Mouse (Mus musculus) limb, embryonic 14.5 days (tissue): ENCODE measurements around the gene Spdye4a. TPM values are rescaled to one million over a fixed set of nuclear protein-coding genes. Genes with fewer than 3 reads are reported as not detected.
A peak's percentile ranks its signal among the peaks of the same experiment; 100 is the strongest.

Source experiments
- ATAC-seq: fragments of 200-750 bp; cut with Nextera tagmentation; 2 replicates; pipeline ENCODE4 v1.8.0; 2017; ENCODE audit warnings: low read depth, moderate number of reproducible peaks, moderate TSS enrichment; ENCODE audit not compliant: low FRiP score
- DNase-seq: peaks from one replicate; pipeline ENCODE4 v3.0.0-alpha.2; 2015; ENCODE audit warnings: low spot score
- H3K27ac ChIP-seq: fragments of 300-500 bp; sonication (generic); replicated peaks from 2 replicates; pipeline ENCODE4 v1.5.1; 2014; ENCODE audit warnings: low read depth, mild to moderate bottlenecking, low read length, moderate library complexity, mixed read lengths
- H3K27me3 ChIP-seq: fragments of 300-500 bp; sonication (generic); 2 replicates; pipeline ENCODE4 v1.6.1; 2014; ENCODE audit warnings: low read length, mixed read lengths; ENCODE audit not compliant: control insufficient read depth, insufficient read depth
- H3K36me3 ChIP-seq: fragments of 300-500 bp; sonication (generic); 2 replicates; pipeline ENCODE4 v1.6.1; 2014; ENCODE audit warnings: mild to moderate bottlenecking, low read length, moderate library complexity, mixed read lengths; ENCODE audit not compliant: control insufficient read depth, insufficient read depth
- H3K4me1 ChIP-seq: fragments of 300-500 bp; sonication (generic); 2 replicates; pipeline ENCODE4 v1.6.1; 2014; ENCODE audit warnings: antibody characterized with exemption, low read length, mixed read lengths; ENCODE audit not compliant: control insufficient read depth, insufficient read depth
- H3K4me2 ChIP-seq: fragments of 300-500 bp; sonication (generic); replicated peaks from 2 replicates; pipeline ENCODE4 v1.6.1; 2014; ENCODE audit warnings: low read depth, mild to moderate bottlenecking, low read length, moderate library complexity; ENCODE audit not compliant: severe bottlenecking
- H3K4me3 ChIP-seq: fragments of 300-500 bp; sonication (generic); replicated peaks from 2 replicates; pipeline ENCODE4 v1.5.1; 2014; ENCODE audit warnings: low read length
- H3K9ac ChIP-seq: fragments of 300-500 bp; sonication (generic); 2 replicates; pipeline ENCODE4 v1.6.1; 2014; ENCODE audit warnings: mild to moderate bottlenecking, low read depth, low read length, moderate library complexity; ENCODE audit not compliant: severe bottlenecking
- H3K9me3 ChIP-seq: fragments of 300-500 bp; sonication (generic); 2 replicates; pipeline ENCODE4 v1.6.1; 2016; ENCODE audit warnings: low read length; ENCODE audit not compliant: control insufficient read depth
- POLR2A ChIP-seq: fragments of 200-500 bp; IDR thresholded peaks from 2 replicates; pipeline ENCODE4 v1.8.0; 2012; ENCODE audit warnings: inconsistent platforms, mild to moderate bottlenecking, moderate library complexity, borderline replicate concordance; ENCODE audit not compliant: insufficient read depth, insufficient read length; ENCODE audit errors: extremely low read depth
- whole genome bisulfite sequencing: fragments of 180-500 bp; shearing (Covaris S2); extraction: QIAGEN DNeasy Blood & Tissue Kit; methylation state at CpG from one replicate; pipeline ENCODE4 v1.1.7; 2014; 5-methylcytosine and 5-hydroxymethylcytosine counted together
- polyA plus RNA-seq, 2 experiments: library from polyadenylated mRNA; depleted of rRNA in 1 of 2; stranded (reverse) in 1 of 2; unstranded in 1 of 2; fragments of >200 nt; fragmentation: Nextera tagmentation in 1 of 2; extraction: Ambion mirVana in 1 of 2; gene quantifications; 2 replicates each; pipeline versions ENCODE4 v1.2.1 to v1.2.3; 2012 to 2014

Spdye4a gene
- polyA plus RNA-seq, 2 experiments, result not detected

DNA sequence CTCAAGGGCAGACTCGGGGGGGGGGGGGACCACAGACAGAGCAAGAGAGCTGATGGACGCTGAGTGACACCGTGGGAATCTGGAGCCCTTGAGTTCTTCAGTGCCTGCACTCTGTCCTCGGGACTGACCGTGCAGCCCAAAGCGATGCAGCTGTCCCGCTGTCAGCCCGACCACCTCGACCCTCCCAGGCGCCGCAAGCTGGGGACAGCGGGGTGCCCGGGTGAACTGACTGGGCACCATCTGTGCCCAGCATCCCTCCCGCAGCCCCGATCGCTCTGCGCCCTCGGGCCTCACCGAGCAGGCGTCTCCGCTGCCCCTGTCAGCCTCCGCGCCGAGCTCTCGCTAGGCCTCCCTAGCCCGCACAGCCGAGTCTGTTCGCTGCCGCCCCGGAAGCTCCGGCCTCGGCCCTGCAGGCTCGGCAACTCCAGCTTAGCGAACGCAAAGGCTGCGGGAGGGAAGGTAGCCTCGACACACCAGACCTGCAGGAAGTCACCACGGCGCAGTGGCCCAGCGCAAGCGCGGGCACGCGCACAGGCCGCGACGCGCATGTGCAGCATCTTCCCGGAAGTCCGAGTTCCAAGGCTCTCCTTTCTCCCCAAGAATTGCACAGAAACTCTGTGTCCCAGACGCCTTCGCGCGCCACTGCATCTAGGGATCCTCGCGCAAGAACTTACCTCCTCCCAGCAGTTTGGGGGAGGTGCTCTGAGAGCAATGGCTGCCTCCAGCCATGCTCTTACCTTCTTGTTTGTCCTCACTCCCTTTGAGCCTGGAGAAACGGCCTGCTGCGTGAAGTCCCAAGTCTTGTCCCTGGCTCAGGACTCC lies 46.2 kb downstream of the Spdye4a start, which contains the start of the genes Rbak and Spdye4b:
Gene Rbak (minus strand): TSS at position 521 of the 822 bp plus-strand sequence.
Gene Spdye4b (plus strand): TSS at position 763 of the 822 bp plus-strand sequence.
- Histone ChIP-seq H3K4me2 (peak within 1 kb of the TSS; percentile 76), H3K4me3 (peak within 1 kb of the TSS; percentile 88), H3K36me3 (peaks cover 36% of the 10 kb centered on the region), H3K27me3 (no peaks in the 10 kb centered on the region), H3K9me3 (0 out of 2 replicates have a peak, but pooled peaks cover 3% of the 10 kb centered on the region), H3K9ac (peak within 1 kb of the TSS; percentile 94), H3K4me1 (peaks cover 8% of the 10 kb centered on the region), H3K27ac (peak within 1 kb of the TSS; percentile 81)
- DNase-seq (peak; percentile 97), ATAC-seq (peak; percentile 97)
- 0% methylated on average over 58 of the region's 58 CpGs for WGBS
- peak; percentile 50; the same call in 1 of the 2 replicates for TF ChIP-seq POLR2A

DNA sequence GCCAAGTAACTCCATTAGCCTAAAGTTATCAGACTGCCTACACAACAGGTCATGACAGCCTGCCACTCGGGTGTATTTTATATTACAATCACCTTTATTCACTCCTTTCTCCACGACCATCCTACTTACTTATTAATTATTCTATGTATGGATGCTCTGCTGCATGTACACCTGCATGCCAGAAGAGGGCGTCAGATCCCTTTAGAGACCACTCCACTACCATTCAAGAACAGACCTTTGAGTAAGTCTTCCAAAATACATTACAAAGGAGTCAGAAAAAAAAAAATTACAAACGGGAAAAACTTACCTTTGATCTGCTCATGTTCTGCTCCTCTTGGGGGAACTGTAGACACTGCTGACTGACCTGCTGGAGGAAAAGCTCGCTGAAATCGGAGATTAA lies 47.5 kb downstream of the Spdye4a start:
- no peak for TF ChIP-seq POLR2A
- H3K9ac ChIP-seq, result no peak overlapping the region

DNA sequence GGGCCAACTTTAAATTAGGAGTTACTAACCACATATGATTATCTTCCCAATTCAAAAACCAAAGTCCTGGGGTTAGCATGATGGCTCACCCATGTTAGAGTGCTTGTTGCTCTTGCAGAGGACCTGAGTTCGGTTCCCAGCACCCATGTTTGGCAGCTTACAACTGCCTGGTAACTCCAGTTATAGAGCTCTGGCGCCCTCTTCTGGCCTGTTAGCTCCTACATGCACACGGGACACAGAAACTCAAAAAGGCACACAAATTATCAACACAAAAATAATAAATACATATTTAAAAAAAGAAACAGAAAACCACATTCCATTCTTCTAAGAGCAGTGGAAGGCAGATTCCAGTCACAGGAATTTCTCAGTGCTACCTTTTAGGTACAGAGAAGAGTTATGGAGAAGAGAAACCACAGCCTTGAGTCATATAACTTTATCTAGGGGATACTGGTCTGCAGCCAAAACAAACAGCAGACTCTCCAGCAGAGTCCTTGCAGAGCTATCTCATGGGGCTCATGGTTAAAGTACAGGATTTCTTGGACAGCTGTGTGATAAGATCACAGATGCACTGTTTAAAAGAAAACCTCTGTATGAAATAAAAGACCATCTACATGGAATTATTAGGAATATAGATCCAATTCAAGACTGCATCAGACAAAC lies 49.0 kb downstream of the Spdye4a start:
- DNase-seq, result no peak
- H3K4me3 ChIP-seq, result no peak overlapping the region
- no peaks in the 10 kb centered on the region for H3K27me3 ChIP-seq
- peaks cover 64% of the 10 kb centered on the region for H3K36me3 ChIP-seq
- no peak overlapping the region for H3K4me2 ChIP-seq
- no peak for ATAC-seq
- H3K27ac ChIP-seq, result no peak overlapping the region
- H3K4me1 ChIP-seq, result peaks cover 8% of the 10 kb centered on the region
- 0 out of 2 replicates have a peak, but pooled peaks cover 3% of the 10 kb centered on the region for H3K9me3 ChIP-seq
- H3K9ac ChIP-seq, result no peak overlapping the region
- no peak for TF ChIP-seq POLR2A
- WGBS, result 89% methylated on average over 3 of the region's 3 CpGs

More for the DNA sequence above, 47.5 kb downstream of the Spdye4a start:
- Histone ChIP-seq H3K9me3 (0 out of 2 replicates have a peak, but pooled peaks cover 3% of the 10 kb centered on the region), H3K4me3 (0 out of 2 replicates have a peak overlapping the region, but pooled peaks have one; percentile 88), H3K4me2 (peak overlapping the region; percentile 76), H3K4me1 (peaks cover 8% of the 10 kb centered on the region), H3K27me3 (no peaks in the 10 kb centered on the region), H3K27ac (no peak overlapping the region), H3K36me3 (peaks cover 49% of the 10 kb centered on the region)
- WGBS, result 35% methylated on average over 6 of the region's 6 CpGs
- no peak for DNase-seq
- no peak for ATAC-seq

DNA sequence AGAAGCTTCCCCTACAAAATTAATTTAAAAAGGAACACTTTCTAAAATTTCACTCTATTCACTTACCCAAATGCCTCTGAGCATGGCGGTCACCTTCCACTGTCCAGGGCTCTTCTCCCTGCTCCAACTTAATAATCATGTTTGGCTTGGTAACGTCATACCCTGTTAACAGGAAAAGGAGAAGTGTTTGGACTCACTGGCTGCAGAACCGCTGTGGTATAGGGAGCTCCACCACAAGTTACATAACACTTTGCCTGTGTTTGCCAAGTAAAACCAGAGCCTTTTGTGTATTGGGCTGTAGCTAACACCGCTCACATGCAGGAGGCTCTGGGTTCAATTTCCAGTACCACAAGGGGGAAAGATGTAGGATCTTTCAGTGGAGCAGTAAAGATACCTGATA lies 50.7 kb downstream of the Spdye4a start:
- Histone ChIP-seq H3K4me2 (no peak overlapping the region), H3K9me3 (0 out of 2 replicates have a peak, but pooled peaks cover 3% of the 10 kb centered on the region), H3K4me1 (peaks cover 8% of the 10 kb centered on the region), H3K9ac (no peak overlapping the region), H3K36me3 (peaks cover 81% of the 10 kb centered on the region), H3K27ac (no peak overlapping the region), H3K27me3 (no peaks in the 10 kb centered on the region), H3K4me3 (no peak overlapping the region)
- no peak for DNase-seq
- ATAC-seq, result no peak
- TF ChIP-seq POLR2A, result no peak
- 91% methylated on average over 4 of the region's 4 CpGs for WGBS

Other genes with a start within 250 kb of the Spdye4a start
- 41.5 and 47.3 TPM in 2 replicates for gene Rnf216, start 113.9 kb downstream of the Spdye4a start, polyA plus RNA-seq (2012; rRNA removed)
- 34.2 and 35.1 TPM in 2 replicates for gene Rnf216, start 113.9 kb downstream of the Spdye4a start, polyA plus RNA-seq (2014; fragmentation: Nextera tagmentation; extraction: Ambion mirVana)
- not detected in 2 replicates for gene Olfr718-ps1, start 79.3 kb downstream of the Spdye4a start, polyA plus RNA-seq (2012; rRNA removed)
- gene Olfr718-ps1, start 79.3 kb downstream of the Spdye4a start, polyA plus RNA-seq (2014; fragmentation: Nextera tagmentation; extraction: Ambion mirVana), result not detected in 2 replicates
- gene Rbak, start 46.1 kb downstream of the Spdye4a start, polyA plus RNA-seq (2012; rRNA removed), result 21.0 TPM in 2 replicates
- 8.8 and 12.6 TPM in 2 replicates for gene Rbak, start 46.1 kb downstream of the Spdye4a start, polyA plus RNA-seq (2014; fragmentation: Nextera tagmentation; extraction: Ambion mirVana)
- not detected in 2 replicates for gene Spdye4b, start 45.9 kb downstream of the Spdye4a start, polyA plus RNA-seq (2012; rRNA removed)
- not detected in 2 replicates for gene Spdye4b, start 45.9 kb downstream of the Spdye4a start, polyA plus RNA-seq (2014; fragmentation: Nextera tagmentation; extraction: Ambion mirVana)
- gene Zfp12, start 8.3 kb upstream of the Spdye4a start, polyA plus RNA-seq (2012; rRNA removed), result 25.2 and 30.9 TPM in 2 replicates
- gene Zfp12, start 8.3 kb upstream of the Spdye4a start, polyA plus RNA-seq (2014; fragmentation: Nextera tagmentation; extraction: Ambion mirVana), result 19.1 and 22.2 TPM in 2 replicates
- gene Zfp316, start 43.1 kb upstream of the Spdye4a start, polyA plus RNA-seq (2012; rRNA removed), result 9.1 and 12.2 TPM in 2 replicates
- gene Zfp316, start 43.1 kb upstream of the Spdye4a start, polyA plus RNA-seq (2014; fragmentation: Nextera tagmentation; extraction: Ambion mirVana), result 2.8 and 4.1 TPM in 2 replicates
- gene Zfp853, start 66.7 kb upstream of the Spdye4a start, polyA plus RNA-seq (2012; rRNA removed), result 9.1 and 11.4 TPM in 2 replicates
- gene Zfp853, start 66.7 kb upstream of the Spdye4a start, polyA plus RNA-seq (2014; fragmentation: Nextera tagmentation; extraction: Ambion mirVana), result 0.26 and 0.35 TPM in 2 replicates
- gene E130309D02Rik, start 88.5 kb upstream of the Spdye4a start, polyA plus RNA-seq (2012; rRNA removed), result 25.2 and 35.2 TPM in 2 replicates
- gene E130309D02Rik, start 88.5 kb upstream of the Spdye4a start, polyA plus RNA-seq (2014; fragmentation: Nextera tagmentation; extraction: Ambion mirVana), result 29.2 and 33.3 TPM in 2 replicates
- 67.2 and 92.8 TPM in 2 replicates for gene Zdhhc4, start 102.4 kb upstream of the Spdye4a start, polyA plus RNA-seq (2012; rRNA removed)
- 85.2 and 86.3 TPM in 2 replicates for gene Zdhhc4, start 102.4 kb upstream of the Spdye4a start, polyA plus RNA-seq (2014; fragmentation: Nextera tagmentation; extraction: Ambion mirVana)
- 1.5 and 2.2 TPM in 2 replicates for gene Grid2ip, start 130.4 kb upstream of the Spdye4a start, polyA plus RNA-seq (2012; rRNA removed)
- 0.51 and 0.89 TPM in 2 replicates for gene Grid2ip, start 130.4 kb upstream of the Spdye4a start, polyA plus RNA-seq (2014; fragmentation: Nextera tagmentation; extraction: Ambion mirVana)
- gene Kdelr2, start 176.9 kb upstream of the Spdye4a start, polyA plus RNA-seq (2012; rRNA removed), result 189 and 268 TPM in 2 replicates
- gene Kdelr2, start 176.9 kb upstream of the Spdye4a start, polyA plus RNA-seq (2014; fragmentation: Nextera tagmentation; extraction: Ambion mirVana), result 463 and 493 TPM in 2 replicates
- 7.9 and 9.8 TPM in 2 replicates for gene Daglb, start 237.7 kb upstream of the Spdye4a start, polyA plus RNA-seq (2012; rRNA removed)
- gene Daglb, start 237.7 kb upstream of the Spdye4a start, polyA plus RNA-seq (2014; fragmentation: Nextera tagmentation; extraction: Ambion mirVana), result 7.3 and 8.3 TPM in 2 replicates